Mouse (Mus musculus): Measurements from ENCODE around the gene Plin2.
"Not testable (repeated sequence)": the region's sequence is repeated elsewhere in the genome, so short reads cannot be mapped to it uniquely, and the experiment has no call there.

Gene Plin2

DNA sequence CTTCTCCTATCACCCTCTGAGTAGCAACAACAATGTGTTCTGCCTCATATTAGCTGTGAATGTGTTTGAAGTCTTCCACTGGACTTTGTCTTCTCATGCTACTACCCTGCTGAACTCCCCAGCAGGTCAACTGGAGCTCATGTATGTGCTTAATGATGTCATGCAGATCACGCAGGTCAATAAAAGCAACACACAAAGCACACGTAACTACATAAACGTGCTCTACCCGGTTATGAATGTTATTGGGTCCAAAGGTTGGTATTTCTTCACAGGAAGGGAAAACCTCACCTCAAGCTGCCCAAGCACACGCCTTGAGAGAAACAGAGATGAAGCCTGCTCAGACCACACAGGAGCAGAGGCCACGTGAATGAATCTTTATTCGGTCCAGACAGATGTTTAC, 43.4 kb downstream of the Plin2 start:
- DNase-seq (ENCODE audit: low spot score): not testable (repeated sequence)

DNA sequence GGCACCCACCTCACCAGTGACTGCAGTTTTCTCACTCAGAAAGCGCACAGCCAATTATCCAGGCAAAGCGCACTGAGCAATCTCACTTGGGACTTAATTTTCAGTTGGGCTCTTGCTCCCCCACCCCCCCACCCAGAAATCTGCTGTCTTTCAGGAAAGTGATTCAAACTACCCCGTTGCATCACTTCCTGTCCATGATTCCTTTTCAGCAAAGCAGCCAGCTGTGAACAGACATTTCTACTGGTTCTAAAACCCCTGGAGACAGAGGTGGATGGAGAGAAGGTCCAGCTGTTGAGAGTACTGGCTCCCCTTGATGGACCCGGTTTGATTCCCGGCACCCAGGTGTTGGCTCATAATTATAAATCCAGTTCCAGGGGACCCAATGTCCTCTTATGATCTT, 44.4 kb downstream of the Plin2 start:
- no peak for DNase-seq (ENCODE audit: low spot score)

- DNase-seq (ENCODE audit: low spot score): not testable (repeated sequence)
Measured at GRCm38 (mm10) chr4:86622532-86622931, 47.3 kb downstream of the Plin2 start.

DNA sequence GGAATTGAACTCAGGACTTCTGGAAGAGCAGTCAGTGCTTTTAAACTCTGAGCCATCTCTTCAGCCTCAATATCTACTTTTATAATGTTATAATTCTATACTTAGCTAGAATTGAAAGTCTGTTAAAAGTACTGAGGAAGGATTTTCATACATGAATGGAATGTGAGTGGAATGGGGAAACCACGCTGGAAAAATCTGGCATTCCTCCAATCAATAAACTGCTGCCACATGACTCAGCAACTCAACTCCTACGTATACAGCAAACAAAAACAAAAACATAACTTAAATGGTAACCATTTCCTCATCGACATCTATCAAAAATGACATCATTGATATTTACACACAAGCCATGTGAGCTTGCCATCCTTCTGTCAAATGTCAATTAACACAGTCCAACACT, 47.7 kb downstream of the Plin2 start:
- no peak for DNase-seq (ENCODE audit: low spot score)

- DNase-seq (ENCODE audit: low spot score): no peak
Measured at GRCm38 (mm10) chr4:86620506-86620905, 49.4 kb downstream of the Plin2 start.

DNA sequence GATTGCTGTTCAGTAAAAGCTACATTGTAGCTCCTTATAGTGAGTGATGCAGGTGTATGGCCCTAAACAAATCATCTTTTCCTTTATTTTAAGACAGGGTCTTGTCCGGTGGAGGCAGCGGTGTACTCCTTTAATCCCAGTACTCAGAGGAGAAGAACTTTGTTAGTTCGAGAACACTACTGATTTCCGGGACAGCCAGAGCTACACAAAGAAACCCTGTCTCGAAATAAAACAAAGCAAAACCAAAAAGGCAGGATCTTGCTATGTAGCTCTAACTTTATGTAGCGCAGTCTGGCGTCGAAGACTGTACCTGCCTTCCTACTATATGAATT, 57.6 kb downstream of the Plin2 start:
- no peak for DNase-seq (ENCODE audit: low spot score)

- DNase-seq (ENCODE audit: low spot score): peak; percentile 95
Measured at GRCm38 (mm10) chr4:86611524-86612288, 58.2 kb downstream of the Plin2 start, which contains the start of gene Haus6. Gene Haus6, minus strand, starts transcription at chr4:86612055.

All from c-Kit-positive CD71-positive TER-119-positive erythroid progenitor cells, embryonic 14.5 days (primary cell).